Mouse (Mus musculus): Measurements from ENCODE around the gene Gm49336. TPM values are rescaled to one million over a fixed set of nuclear protein-coding genes. Genes with fewer than 3 reads are reported as not detected.

Gene Gm49336
- total RNA-seq, 2 experiments from 2014 or later: 26.3 to 34.6 TPM

DNA sequence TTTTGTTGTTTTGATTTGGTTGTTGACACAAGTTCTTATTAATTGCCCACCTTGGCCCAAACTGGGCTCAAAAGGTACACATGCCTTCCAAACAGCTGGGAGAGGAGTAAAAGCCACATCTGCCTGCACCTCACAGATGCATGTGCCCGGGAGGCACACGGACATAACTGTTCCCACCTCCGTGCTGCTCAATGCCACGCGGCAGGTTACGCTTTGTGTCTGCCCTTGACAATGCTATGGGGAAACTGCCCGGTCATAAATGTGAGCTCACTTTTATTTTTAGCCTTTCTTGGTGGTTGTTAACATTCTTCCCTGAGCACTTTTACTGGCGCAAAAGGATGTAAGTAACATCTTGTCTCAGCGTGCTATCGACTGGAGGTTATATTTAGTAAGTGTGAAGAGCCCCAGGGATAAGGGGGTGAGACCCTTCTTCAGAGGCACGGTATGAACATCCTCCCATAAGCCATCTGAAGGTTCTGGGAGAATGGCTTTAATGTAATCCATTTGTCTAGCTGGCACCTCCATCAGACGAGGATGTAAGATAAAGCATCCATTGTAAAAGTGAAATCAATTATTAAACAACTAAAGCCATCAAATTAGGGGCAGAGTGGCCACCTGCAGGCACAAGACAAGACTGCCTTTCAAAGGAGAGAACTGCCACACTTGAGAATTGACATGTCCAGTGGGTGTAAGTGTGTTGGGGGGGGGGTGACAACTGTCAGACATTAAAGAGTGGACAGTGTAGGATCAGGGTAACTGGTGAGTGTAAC lies 78.8 kb downstream of the Gm49336 start:
- ATAC-seq (replicated peaks; ENCODE audit: low FRiP score, poor library complexity, severe bottlenecking): no peak

DNA sequence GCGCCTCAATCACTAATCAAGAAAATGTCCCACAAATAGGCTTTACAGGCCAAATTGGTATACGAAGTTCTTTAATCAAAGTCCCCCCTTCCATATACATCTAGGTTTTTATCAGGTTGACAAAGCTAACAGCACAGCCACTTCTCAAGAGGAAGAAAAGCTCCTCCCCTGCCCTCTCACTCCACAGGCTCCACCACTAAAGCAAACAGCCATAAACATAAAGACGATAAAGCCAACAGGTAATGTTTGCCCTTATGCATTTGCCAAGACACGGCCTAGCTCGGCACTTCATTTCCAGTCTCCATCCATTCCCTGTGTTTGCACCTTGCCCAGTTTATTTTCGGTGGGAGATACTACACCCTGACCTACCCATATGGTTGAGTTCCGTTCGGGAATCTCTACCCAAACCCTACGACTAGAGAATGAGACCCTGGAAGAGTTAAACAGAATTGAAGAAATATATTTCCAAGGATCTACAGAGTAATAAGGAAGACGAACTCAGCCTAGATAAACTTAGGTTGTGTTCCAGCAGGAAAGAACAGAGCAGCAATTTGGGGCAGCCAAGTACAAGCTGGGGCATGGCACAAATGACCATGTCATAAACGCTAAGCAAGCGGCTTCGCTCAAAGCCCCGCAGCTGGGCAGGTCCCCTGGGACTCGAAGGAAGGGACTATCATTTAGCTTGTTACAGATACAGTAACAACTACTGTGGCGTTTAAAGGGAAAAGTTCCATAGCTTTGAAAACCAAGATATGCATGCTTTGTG lies 80.3 kb downstream of the Gm49336 start:
- ATAC-seq (replicated peaks; ENCODE audit: low FRiP score, poor library complexity, severe bottlenecking): no peak

DNA sequence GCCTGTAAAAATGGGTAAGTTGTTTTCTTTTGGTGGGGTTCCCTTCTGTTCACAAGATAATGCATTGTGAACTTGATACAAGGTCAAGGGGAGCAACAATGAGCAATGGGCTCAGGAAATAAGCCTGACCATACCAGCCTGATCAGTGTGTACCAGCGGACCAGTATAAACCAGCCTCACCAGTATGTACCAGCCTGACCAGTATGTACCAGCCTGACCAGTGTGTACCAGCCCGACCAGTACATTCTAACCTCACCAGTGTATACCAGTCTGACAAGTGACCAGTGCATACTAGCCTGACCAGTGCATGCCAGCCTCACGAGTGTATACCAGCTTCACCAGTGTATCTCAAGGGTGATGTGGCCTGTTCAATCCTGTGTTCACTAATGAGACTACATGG lies 87.9 kb downstream of the Gm49336 start:
- no peak for ATAC-seq (replicated peaks; ENCODE audit: low FRiP score, poor library complexity, severe bottlenecking)

Other genes starting within 250 kb of the Gm49336 start
- 0.19 and 0.21 TPM in 2 replicates for gene Atp8a2, start 54.3 kb downstream of the Gm49336 start, total RNA-seq (2015; ENCODE audit: low replicate concordance)
- gene Atp8a2, start 54.3 kb downstream of the Gm49336 start, total RNA-seq (2017; ENCODE audit: low replicate concordance): 0.14 and 0.34 TPM in 2 replicates
- not detected in 2 replicates for gene Nupl1, start 76 bp downstream of the Gm49336 start, total RNA-seq (2015; ENCODE audit: low replicate concordance)
- not detected in 2 replicates for gene Nupl1, start 76 bp downstream of the Gm49336 start, total RNA-seq (2017; ENCODE audit: low replicate concordance)
- gene Mtmr6, start 13.7 kb upstream of the Gm49336 start, total RNA-seq (2015; ENCODE audit: low replicate concordance): 16.7 and 17.1 TPM in 2 replicates
- 18.8 and 23.0 TPM in 2 replicates for gene Mtmr6, start 13.7 kb upstream of the Gm49336 start, total RNA-seq (2017; ENCODE audit: low replicate concordance)
- gene Amer2, start 121.8 kb upstream of the Gm49336 start, total RNA-seq (2015; ENCODE audit: low replicate concordance): 0.21 and 2.5 TPM in 2 replicates
- 0.51 and 0.98 TPM in 2 replicates for gene Amer2, start 121.8 kb upstream of the Gm49336 start, total RNA-seq (2017; ENCODE audit: low replicate concordance)

Data from erythroblast, adult 5-6 weeks (primary cell).